Mouse (Mus musculus) megakaryocyte-erythroid progenitor cell, adult 5-6 weeks (primary cell): Measurements from ENCODE around the gene Mvp. TPM values are rescaled to one million over a fixed set of nuclear protein-coding genes. Genes with fewer than 3 reads are reported as not detected.

Source experiments
- ATAC-seq: replicated peaks from 2 replicates; pipeline ENCODE4 v1.8.0; 2016; ENCODE audit warnings: mild to moderate bottlenecking, inconsistent platforms; ENCODE audit not compliant: severe bottlenecking, poor library complexity, low FRiP score, low TSS enrichment
- total RNA-seq, 2 experiments: library from RNA; stranded (forward) in 1 of 2; stranded (reverse) in 1 of 2; fragments of 200-1000, 215-1000 nt in 1 of 2; fragments of >200 nt in 1 of 2; fragmentation: Nextera tagmentation in 1 of 2; gene quantifications; 2 replicates each; pipeline ENCODE4 v1.2.3; 2014 to 2017

Gene Mvp
- total RNA-seq, 2 experiments from 2014 or later = 5.6 to 13.5 TPM

DNA sequence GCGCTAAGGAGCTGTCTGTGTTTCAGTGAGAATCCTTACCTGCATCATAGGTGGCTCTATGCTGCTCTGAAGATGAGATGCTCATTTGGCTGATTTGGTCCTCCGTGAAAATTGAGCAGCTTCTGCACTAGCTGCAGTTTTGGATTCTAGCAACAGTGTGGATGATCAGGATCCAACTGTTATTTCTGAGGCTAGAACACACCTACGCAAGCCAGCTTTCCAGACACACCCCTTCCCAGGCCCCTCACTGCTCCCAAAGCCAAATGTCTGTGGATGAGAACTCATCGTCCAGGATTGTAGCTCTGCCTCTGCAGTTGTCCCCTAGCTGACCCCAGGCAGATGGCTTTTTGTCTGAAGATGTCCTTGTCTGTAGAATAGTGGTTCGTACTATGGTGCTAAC lies 53.3 kb downstream of the Mvp start:
- no peak for ATAC-seq

- ATAC-seq = no peak
Observed at GRCm38 (mm10) chr7:126959780-126960179, 54.6 kb downstream of the Mvp start.

GRCm38 (mm10) chr7:126955125-126955524 lies 59.3 kb downstream of the Mvp start:
- no peak for ATAC-seq

- no peak for ATAC-seq
Observed at GRCm38 (mm10) chr7:126952646-126953045, 61.8 kb downstream of the Mvp start.

GRCm38 (mm10) chr7:126951741-126952140 lies 62.7 kb downstream of the Mvp start:
- ATAC-seq = no peak

DNA sequence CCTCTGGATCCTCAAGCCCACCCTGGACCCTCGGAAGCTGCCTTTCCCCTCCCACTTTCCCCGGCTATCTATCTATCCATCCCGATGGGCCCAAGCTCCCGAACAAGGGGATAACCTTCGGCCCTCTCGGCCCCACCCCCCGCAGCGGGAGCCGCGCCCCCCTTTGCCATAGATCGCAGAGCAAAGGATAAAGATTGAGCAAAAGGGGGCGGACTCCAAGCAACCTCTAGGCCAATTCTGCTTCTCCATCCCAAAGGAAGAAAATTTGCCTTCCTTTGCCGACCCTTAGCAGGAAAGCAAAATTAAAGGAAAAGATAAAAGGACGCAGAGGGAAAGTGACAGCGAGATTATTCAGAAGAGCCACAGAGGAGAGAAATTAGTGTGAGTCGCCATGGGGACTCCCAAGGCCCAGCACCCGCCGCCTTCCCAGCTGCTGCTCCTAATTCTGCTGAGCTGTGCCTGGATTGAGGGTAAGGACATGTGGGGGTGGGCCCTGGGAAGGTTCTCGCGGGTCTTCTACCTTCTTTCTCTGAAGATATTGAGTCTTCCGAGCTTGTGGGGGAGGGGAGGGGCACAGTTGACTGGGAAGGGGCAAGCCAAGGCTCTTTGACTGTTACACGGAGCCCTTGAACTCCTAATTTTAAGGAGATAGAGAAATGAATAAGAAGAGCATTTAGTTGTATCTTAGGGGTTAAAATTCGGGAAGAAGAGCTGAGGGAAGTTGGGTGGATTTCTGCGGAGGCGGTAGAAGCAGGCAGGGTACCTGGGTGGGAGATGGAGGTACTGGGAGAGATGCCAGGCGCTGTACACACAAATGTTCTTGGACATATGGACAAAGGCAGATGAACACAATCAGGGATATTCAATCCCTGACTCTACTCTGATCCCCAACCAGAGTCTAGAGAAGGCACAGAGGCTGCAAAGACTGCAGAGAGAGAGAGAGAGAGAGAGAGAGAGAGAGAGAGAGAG lies 63.5 kb downstream of the Mvp start:
- no peak for ATAC-seq

DNA sequence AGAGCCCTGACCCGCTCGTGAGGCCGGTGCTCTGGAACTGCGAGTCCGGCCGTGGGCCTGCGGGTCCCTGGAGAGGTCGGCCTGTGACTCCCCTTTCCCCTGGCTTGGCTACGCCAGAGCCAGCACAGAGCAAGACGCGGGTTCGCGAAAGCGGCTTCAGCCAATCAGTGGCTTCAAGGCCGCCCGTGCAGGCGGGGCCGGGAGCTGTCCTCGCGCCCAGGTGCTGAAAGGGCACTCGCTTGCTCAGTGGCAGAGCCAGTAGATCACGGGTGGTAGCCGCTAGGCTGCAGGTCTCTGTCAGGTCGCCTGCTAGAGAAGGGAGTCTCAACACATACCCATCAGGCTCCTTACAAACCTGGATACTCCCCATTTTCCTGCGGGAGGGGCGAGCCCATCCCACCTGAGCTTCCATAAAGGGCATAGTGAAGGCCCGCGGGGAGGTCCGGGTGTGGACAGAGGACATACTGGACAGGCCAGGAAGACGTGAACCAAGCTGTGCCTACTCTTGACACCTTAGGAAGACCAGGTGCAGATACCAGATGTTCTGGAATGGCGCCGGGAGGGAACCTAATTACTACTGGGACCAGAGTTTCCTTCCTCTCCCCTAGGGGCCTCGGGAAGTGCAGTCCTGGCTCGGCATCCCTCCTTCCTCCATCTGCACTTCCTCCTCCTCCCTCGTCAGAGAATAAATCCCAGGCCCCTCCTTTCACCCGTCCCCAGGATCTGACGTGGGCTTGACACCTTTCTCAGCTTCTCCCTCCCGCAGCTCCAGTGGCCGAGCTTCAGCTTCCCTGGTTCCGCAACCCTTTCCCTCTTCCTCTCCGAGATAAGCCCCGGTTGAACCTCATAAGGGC lies 64.4 kb downstream of the Mvp start, which contains the start of gene Sez6l2:
Gene Sez6l2 (plus strand): TSS at position 771 of the 854 bp plus-strand sequence.
- ATAC-seq = peak; percentile 83

- ATAC-seq = no peak
Observed at GRCm38 (mm10) chr7:126949403-126949792, 65.0 kb downstream of the Mvp start, which contains the start of gene Asphd1. TSS of gene Asphd1 (minus strand) at chr7:126949582.

GRCm38 (mm10) chr7:126948626-126949025 lies 65.8 kb downstream of the Mvp start:
- ATAC-seq = no peak

- ATAC-seq = peak; percentile 43; the same call in 1 of the 2 replicates
Observed at GRCm38 (mm10) chr7:126946530-126946929, 67.9 kb downstream of the Mvp start.

- ATAC-seq = no peak
Observed at GRCm38 (mm10) chr7:126941801-126942200, 72.6 kb downstream of the Mvp start.

- ATAC-seq = no peak
Observed at GRCm38 (mm10) chr7:126941171-126941570, 73.2 kb downstream of the Mvp start.

Other genes with a start within 250 kb of the Mvp start
Only the 30 nearest of the 33 such genes appear.
- gene Tbx6, start 233.1 kb downstream of the Mvp start, total RNA-seq (2014; fragmentation: Nextera tagmentation) = 0.69 and 3.1 TPM in 2 replicates
- not detected in 2 replicates for gene Tbx6, start 233.1 kb downstream of the Mvp start, total RNA-seq (2017)
- 176 and 189 TPM in 2 replicates for gene Ppp4c, start 222.1 kb downstream of the Mvp start, total RNA-seq (2014; fragmentation: Nextera tagmentation)
- 104 and 127 TPM in 2 replicates for gene Ppp4c, start 222.1 kb downstream of the Mvp start, total RNA-seq (2017)
- 0.61 TPM in 1 of 2 replicates, not detected in the other for gene Fam57b, start 217.0 kb downstream of the Mvp start, total RNA-seq (2014; fragmentation: Nextera tagmentation)
- 0.42 TPM in 1 of 2 replicates, not detected in the other for gene Fam57b, start 217.0 kb downstream of the Mvp start, total RNA-seq (2017)
- not detected in 2 replicates for gene 4930451I11Rik, start 183.0 kb downstream of the Mvp start, total RNA-seq (2014; fragmentation: Nextera tagmentation)
- gene 4930451I11Rik, start 183.0 kb downstream of the Mvp start, total RNA-seq (2017) = not detected in 2 replicates
- gene Doc2a, start 167.2 kb downstream of the Mvp start, total RNA-seq (2014; fragmentation: Nextera tagmentation) = not detected in 2 replicates
- gene Doc2a, start 167.2 kb downstream of the Mvp start, total RNA-seq (2017) = not detected in 2 replicates
- 51.6 and 123 TPM in 2 replicates for gene Hirip3, start 152.6 kb downstream of the Mvp start, total RNA-seq (2014; fragmentation: Nextera tagmentation)
- 327 and 333 TPM in 2 replicates for gene Hirip3, start 152.6 kb downstream of the Mvp start, total RNA-seq (2017)
- 124 and 132 TPM in 2 replicates for gene Ino80e, start 152.2 kb downstream of the Mvp start, total RNA-seq (2014; fragmentation: Nextera tagmentation)
- 29.4 and 45.6 TPM in 2 replicates for gene Ino80e, start 152.2 kb downstream of the Mvp start, total RNA-seq (2017)
- 36.1 and 44.2 TPM in 2 replicates for gene Taok2, start 129.9 kb downstream of the Mvp start, total RNA-seq (2014; fragmentation: Nextera tagmentation)
- gene Taok2, start 129.9 kb downstream of the Mvp start, total RNA-seq (2017) = 22.1 and 25.1 TPM in 2 replicates
- 22.0 and 27.2 TPM in 2 replicates for gene Tmem219, start 91.7 kb downstream of the Mvp start, total RNA-seq (2014; fragmentation: Nextera tagmentation)
- gene Tmem219, start 91.7 kb downstream of the Mvp start, total RNA-seq (2017) = 9.2 and 17.9 TPM in 2 replicates
- 14.0 and 18.6 TPM in 2 replicates for gene Kctd13, start 85.7 kb downstream of the Mvp start, total RNA-seq (2014; fragmentation: Nextera tagmentation)
- 9.0 and 22.1 TPM in 2 replicates for gene Kctd13, start 85.7 kb downstream of the Mvp start, total RNA-seq (2017)
- not detected in 2 replicates for gene Asphd1, start 65.0 kb downstream of the Mvp start, total RNA-seq (2014; fragmentation: Nextera tagmentation)
- not detected in 2 replicates for gene Asphd1, start 65.0 kb downstream of the Mvp start, total RNA-seq (2017)
- 3.2 and 4.4 TPM in 2 replicates for gene Sez6l2, start 64.1 kb downstream of the Mvp start, total RNA-seq (2014; fragmentation: Nextera tagmentation)
- gene Sez6l2, start 64.1 kb downstream of the Mvp start, total RNA-seq (2017) = 0.76 TPM in 1 of 2 replicates, not detected in the other
- gene Cdipt, start 38.7 kb downstream of the Mvp start, total RNA-seq (2014; fragmentation: Nextera tagmentation) = 61.3 and 70.2 TPM in 2 replicates
- 31.8 and 49.8 TPM in 2 replicates for gene Cdipt, start 38.7 kb downstream of the Mvp start, total RNA-seq (2017)
- gene Cdiptos, start 38.5 kb downstream of the Mvp start, total RNA-seq (2014; fragmentation: Nextera tagmentation) = not detected in 2 replicates
- 0.23 TPM in 1 of 2 replicates, not detected in the other for gene Cdiptos, start 38.5 kb downstream of the Mvp start, total RNA-seq (2017)
- 0.66 TPM in 1 of 2 replicates, not detected in the other for gene Pagr1b, start 1.9 kb upstream of the Mvp start, total RNA-seq (2014; fragmentation: Nextera tagmentation)
- 4.5 and 8.7 TPM in 2 replicates for gene Pagr1b, start 1.9 kb upstream of the Mvp start, total RNA-seq (2017)
- gene Pagr1a, start 2.7 kb upstream of the Mvp start, total RNA-seq (2014; fragmentation: Nextera tagmentation) = 62.5 and 66.9 TPM in 2 replicates
- 24.5 TPM in 1 of 2 replicates, not detected in the other for gene Pagr1a, start 2.7 kb upstream of the Mvp start, total RNA-seq (2017)
- 0.47 and 3.3 TPM in 2 replicates for gene Gm42742, start 6.5 kb upstream of the Mvp start, total RNA-seq (2014; fragmentation: Nextera tagmentation)
- 22.6 TPM in 1 of 2 replicates, not detected in the other for gene Gm42742, start 6.5 kb upstream of the Mvp start, total RNA-seq (2017)
- 0.74 and 2.0 TPM in 2 replicates for gene Prrt2, start 6.6 kb upstream of the Mvp start, total RNA-seq (2014; fragmentation: Nextera tagmentation)
- 0.80 and 2.3 TPM in 2 replicates for gene Prrt2, start 6.6 kb upstream of the Mvp start, total RNA-seq (2017)
- gene Maz, start 12.4 kb upstream of the Mvp start, total RNA-seq (2014; fragmentation: Nextera tagmentation) = 256 and 270 TPM in 2 replicates
- 54.2 and 70.0 TPM in 2 replicates for gene Maz, start 12.4 kb upstream of the Mvp start, total RNA-seq (2017)
- gene Kif22, start 27.9 kb upstream of the Mvp start, total RNA-seq (2014; fragmentation: Nextera tagmentation) = 68.1 and 120 TPM in 2 replicates
- gene Kif22, start 27.9 kb upstream of the Mvp start, total RNA-seq (2017) = 56.1 and 67.7 TPM in 2 replicates
- 61.9 and 97.7 TPM in 2 replicates for gene Zg16, start 72.7 kb upstream of the Mvp start, total RNA-seq (2014; fragmentation: Nextera tagmentation)
- 27.8 and 47.2 TPM in 2 replicates for gene Zg16, start 72.7 kb upstream of the Mvp start, total RNA-seq (2017)
- gene AI467606, start 76.7 kb upstream of the Mvp start, total RNA-seq (2014; fragmentation: Nextera tagmentation) = 17.6 and 18.5 TPM in 2 replicates
- gene AI467606, start 76.7 kb upstream of the Mvp start, total RNA-seq (2017) = 14.2 and 17.9 TPM in 2 replicates
- gene Qprt, start 107.6 kb upstream of the Mvp start, total RNA-seq (2014; fragmentation: Nextera tagmentation) = 4.4 and 8.2 TPM in 2 replicates
- 1.7 and 5.3 TPM in 2 replicates for gene Qprt, start 107.6 kb upstream of the Mvp start, total RNA-seq (2017)
- 134 and 142 TPM in 2 replicates for gene Spn, start 123.2 kb upstream of the Mvp start, total RNA-seq (2014; fragmentation: Nextera tagmentation)
- gene Spn, start 123.2 kb upstream of the Mvp start, total RNA-seq (2017) = 294 and 351 TPM in 2 replicates
- 49.6 and 54.8 TPM in 2 replicates for gene Cd2bp2, start 181.4 kb upstream of the Mvp start, total RNA-seq (2014; fragmentation: Nextera tagmentation)
- gene Cd2bp2, start 181.4 kb upstream of the Mvp start, total RNA-seq (2017) = 51.8 and 63.3 TPM in 2 replicates
- gene Tbc1d10b, start 193.8 kb upstream of the Mvp start, total RNA-seq (2014; fragmentation: Nextera tagmentation) = 25.5 and 35.8 TPM in 2 replicates
- gene Tbc1d10b, start 193.8 kb upstream of the Mvp start, total RNA-seq (2017) = 23.9 and 41.0 TPM in 2 replicates
- gene Mylpf, start 194.3 kb upstream of the Mvp start, total RNA-seq (2014; fragmentation: Nextera tagmentation) = 36.1 and 48.6 TPM in 2 replicates
- 22.2 and 30.8 TPM in 2 replicates for gene Mylpf, start 194.3 kb upstream of the Mvp start, total RNA-seq (2017)
- gene Zfp553, start 218.4 kb upstream of the Mvp start, total RNA-seq (2014; fragmentation: Nextera tagmentation) = 17.0 and 18.3 TPM in 2 replicates
- gene Zfp553, start 218.4 kb upstream of the Mvp start, total RNA-seq (2017) = 22.7 and 31.7 TPM in 2 replicates
- gene Sept1, start 218.5 kb upstream of the Mvp start, total RNA-seq (2014; fragmentation: Nextera tagmentation) = 41.3 and 47.7 TPM in 2 replicates
- gene Sept1, start 218.5 kb upstream of the Mvp start, total RNA-seq (2017) = 24.8 and 25.5 TPM in 2 replicates
- gene Zfp771, start 229.7 kb upstream of the Mvp start, total RNA-seq (2014; fragmentation: Nextera tagmentation) = 15.1 and 16.6 TPM in 2 replicates
- gene Zfp771, start 229.7 kb upstream of the Mvp start, total RNA-seq (2017) = 13.6 and 14.1 TPM in 2 replicates